Mouse (Mus musculus): ENCODE data around the gene Cnnm4. TPM values are rescaled to one million over a fixed set of nuclear protein-coding genes. Genes with fewer than 3 reads are reported as not detected.

Gene Cnnm4
- total RNA-seq, 2 experiments from 2014 or later, result 12.6 to 13.5 TPM

DNA sequence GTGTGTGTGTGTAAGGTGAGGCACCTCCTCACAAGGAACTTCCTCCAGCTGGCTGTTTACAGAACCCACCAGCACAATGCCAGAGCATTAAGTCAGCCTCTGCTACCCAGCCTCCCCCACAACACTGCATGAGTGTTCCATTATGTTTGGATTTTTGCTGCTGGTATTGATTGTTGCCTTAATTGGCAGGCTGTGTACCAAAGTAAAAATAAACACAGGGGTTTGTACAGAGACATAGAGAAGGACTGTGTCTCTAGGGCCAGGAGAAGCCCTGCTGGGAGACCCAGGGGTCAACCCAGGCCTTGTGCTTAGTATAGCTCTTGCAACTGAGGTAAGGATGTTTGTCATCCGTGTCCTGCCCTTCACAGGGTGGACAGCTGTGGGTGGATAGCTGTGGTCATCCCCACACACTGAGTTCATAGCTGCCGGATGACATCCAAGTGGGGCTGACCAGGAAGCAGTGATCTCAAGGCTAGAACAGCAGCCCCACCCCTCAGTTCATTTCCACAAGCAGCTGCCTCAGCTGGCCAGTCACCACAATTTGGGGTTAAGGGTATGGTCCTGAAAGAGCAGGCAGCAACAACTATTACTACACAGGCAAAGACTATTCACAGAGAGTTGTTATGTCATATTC is 1.5 kb upstream of the Cnnm4 start:
- DNase-seq (ENCODE audit: low spot score in 2 of 2), result no peak
- intact Hi-C loops (cut with DNase I), result loop anchor here (2.0 kb wide), 2 partner anchors 25 to 103 kb away; partner anchors contain the start of gene Lman2l

DNA sequence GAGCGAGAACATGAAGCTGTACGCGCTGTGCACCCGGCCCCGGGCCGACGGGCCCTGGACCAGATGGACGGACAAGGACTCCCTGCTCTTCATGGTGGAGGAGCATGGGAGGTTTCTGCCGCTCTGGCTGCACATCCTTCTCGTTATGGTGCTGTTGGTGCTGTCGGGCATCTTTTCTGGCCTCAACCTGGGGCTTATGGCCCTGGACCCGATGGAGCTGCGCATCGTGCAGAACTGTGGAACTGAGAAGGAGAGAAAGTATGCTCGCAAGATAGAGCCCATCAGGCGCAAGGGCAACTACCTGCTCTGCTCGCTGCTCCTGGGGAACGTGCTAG is 653 bp downstream of the Cnnm4 start:
- intact Hi-C loops (cut with DNase I), result no loop called here
- DNase-seq (ENCODE audit: low spot score in 2 of 2), result no peak

DNA sequence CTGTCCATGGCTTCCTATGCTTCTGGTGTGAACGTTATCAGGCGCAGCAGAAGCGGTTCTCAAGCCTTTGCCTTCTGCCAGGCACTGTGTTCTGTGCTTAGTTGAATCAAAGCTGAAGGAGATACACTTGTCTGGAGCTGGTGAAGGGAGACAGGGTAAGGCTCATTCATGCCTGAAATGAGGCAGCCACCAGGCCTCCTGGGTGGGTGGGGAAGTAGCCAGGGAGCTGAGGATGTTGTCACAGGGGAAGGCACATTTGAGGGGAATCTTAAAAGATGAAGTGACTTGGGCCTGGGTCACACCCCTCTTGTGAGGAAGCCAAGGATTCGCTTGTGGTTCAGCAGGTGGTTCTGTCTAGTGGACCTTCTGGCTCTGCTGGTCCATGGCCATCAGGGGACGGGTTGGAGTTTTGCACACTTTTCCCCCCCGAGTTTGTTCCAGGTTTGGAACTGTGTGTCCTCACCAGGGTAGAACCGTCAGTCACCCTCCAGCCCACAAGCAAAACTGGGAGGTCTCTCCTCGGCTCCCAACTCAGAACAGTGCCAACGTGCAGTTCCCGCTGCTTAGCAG is 1.9 kb downstream of the Cnnm4 start:
- DNase-seq (ENCODE audit: low spot score in 2 of 2), result no peak
- intact Hi-C loops (cut with DNase I), result no loop called here

DNA sequence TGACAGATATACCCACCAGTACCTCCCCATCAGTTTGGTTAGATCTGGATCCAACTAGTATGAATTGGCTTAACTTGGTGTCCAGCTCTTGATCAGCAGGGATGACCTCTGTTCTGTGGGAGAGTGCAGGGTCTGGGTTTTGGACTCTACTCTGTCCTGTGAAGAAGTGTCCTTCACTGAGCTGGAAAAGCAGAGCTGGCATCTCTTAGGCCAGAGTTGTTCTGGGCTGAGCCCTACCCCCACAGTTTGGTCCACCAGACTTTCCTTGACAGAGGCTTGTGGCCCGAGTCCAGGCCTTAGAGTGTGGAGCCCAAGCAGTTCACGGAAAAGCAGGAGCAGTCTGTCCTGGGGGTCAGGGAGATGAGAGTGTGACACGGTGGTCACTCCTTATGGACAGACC is 3.2 kb downstream of the Cnnm4 start:
- DNase-seq (ENCODE audit: low spot score in 2 of 2), result no peak
- intact Hi-C loops (cut with DNase I), result no loop called here

DNA sequence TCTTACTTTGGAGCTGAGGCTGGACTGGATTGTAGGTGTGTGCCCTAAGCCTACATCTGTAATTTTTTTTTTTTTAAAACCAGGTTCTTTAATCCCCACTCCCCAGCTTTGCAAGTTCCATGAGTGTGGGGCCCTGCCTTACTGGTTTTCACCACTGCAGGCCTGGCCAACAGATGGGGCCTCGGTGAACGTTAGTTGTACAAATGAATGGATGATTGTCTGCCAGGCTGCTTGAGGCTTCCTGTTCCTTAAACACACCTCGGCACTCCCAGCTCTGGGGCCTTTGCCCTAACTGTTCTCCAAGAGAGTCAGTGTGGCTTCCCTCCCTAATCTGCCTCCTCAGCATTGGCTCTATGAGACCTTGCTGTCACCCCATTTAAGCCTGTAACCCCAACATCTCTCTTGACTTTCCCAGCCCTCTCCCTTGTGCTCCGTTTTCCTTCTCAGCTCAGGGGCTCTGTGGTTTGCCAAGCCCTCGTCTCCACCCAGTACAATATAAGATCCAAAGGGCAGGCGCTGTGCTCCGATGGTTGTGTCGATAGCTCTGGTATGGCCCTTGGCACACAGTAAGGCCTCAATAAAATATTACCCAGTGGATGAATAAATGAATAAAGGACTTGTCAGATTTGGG is 4.2 kb downstream of the Cnnm4 start:
- no peak for DNase-seq (ENCODE audit: low spot score in 2 of 2)
- intact Hi-C loops (cut with DNase I), result no loop called here

DNA sequence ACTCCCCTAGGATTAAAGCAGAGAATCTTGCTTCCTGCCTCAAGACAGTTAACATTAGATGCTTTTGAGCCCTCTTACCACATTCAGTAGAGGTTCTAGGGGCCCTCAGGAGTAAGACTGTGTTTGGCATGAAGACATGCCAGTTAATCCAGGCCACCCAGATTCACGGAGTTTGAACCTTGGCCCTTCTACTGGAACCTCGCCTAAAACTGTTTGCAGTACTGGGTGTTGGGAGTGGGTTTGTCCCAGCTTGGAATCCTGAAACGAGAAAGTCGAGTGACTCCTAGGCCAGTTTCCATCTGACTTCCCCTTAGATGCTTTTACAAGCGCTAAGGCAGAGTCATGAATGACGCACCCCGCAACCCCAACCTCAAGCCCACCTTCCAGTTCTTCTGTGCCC is 5.0 kb downstream of the Cnnm4 start:
- intact Hi-C loops (cut with DNase I), result no loop called here

DNA sequence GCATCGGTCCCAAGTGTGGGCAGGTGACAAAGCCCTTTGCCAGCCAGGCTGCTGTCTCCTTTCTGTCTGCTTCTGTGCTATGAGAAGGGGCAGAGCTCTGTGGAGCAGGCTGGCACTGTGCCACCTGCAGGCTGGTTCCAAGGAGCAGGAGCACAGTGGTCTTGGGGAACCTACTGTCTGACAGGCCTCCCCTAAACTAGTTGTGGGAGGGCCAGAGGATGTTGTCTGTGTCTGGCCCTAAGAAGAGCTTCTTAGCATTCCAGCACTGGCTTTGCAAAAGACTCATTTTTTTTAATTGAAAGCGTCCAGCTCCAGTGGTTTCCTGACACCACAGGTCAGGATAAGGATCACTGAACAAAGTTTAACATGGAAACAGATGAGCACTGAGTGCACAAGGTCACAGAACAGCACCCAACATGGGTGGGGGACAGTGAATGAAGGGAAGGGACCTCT is 6.9 kb downstream of the Cnnm4 start:
- intact Hi-C loops (cut with DNase I), result no loop called here

More for the DNA sequence above, 5.0 kb downstream of the Cnnm4 start:
- no peak for DNase-seq (ENCODE audit: low spot score in 2 of 2)

DNA sequence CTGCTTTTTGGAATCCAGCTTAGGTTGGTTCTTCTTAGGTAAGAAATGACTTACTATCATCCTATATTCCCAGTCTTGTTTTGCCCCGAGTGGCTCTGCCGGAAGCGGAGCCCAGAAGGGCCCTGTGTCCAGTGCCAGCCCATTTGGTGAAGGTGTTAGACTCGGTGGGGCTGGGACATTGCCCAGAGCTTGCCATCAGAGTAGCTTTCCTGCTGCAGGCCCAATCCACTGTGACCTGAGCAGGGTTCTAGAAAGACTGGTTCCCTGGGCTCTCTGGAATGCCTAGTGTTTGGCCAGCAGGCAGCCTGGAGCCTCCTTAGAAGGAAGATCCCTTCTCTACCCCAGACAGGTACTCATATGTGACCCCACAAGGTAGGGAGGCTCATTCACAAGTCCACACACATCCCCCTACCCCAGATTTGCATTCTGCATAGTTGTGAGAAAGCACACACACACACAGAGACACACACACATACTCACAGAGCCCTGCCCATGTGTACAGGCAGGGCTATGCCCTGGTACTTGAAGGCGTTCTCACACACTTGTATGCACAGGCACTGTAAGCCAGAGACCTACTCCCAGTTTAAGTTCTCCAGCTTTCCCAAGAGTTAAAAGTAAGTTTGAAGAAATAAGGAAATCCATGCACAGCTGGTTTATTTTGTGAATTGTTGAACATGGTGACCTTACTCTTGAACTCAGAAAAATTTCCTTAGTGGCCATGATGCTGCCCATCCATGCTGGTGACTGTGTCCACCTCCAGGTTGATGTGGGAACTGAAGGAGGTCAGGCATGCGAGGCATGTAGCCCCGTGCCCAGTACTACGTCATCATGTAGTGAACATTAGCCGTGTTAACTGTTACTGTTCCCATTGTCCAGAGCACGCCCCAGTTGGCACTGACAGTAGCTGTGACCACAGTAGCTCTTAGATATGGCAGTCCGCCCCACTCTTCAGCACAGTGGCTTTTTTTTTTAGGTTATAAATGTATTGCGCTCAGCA is 8.8 kb downstream of the Cnnm4 start:
- DNase-seq (ENCODE audit: low spot score in 2 of 2), result no peak
- intact Hi-C loops (cut with DNase I), result no loop called here

More for the DNA sequence above, 6.9 kb downstream of the Cnnm4 start:
- no peak for DNase-seq (ENCODE audit: low spot score in 2 of 2)

DNA sequence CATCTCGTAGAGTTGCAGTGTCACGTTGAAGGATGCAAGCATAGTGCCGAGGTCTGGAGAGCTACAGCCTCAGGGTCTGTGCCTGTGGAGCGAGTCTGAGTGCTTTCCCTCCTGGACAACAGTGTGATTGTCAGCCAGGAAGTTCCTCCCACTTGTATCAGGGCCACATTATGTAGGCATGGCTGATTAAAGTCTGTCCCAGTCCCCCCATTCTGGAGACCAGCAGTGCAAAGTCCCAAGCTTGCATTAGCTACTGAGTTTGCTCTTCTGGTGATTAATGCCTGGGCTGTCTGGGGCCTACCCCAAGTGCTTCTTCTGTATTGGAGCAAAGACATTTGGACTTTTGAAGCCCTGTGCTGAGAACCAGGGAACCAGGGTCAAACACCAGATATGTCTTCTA is 12.4 kb downstream of the Cnnm4 start:
- DNase-seq (ENCODE audit: low spot score in 2 of 2), result no peak
- intact Hi-C loops (cut with DNase I), result no loop called here

DNA sequence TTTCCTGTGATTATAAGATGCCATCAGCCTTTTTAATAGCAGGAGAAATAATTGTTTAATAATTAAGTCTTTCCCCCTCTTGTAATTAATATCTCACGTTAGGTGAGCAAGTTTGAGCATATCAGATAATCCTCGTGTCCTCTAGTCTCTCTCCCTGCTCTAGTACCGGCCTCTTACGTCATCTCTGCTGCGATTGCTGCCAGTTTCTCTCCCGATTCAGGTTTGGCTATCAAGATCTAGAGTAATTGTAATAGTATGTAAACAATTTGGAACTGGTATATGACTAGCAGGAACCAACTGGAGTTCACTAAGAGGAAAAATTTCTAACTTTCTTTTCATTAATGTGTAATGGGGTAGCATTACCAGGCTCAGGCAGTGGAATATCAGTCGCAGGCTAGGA is 13.7 kb downstream of the Cnnm4 start:
- intact Hi-C loops (cut with DNase I), result no loop called here
- no peak for DNase-seq (ENCODE audit: low spot score in 2 of 2)

DNA sequence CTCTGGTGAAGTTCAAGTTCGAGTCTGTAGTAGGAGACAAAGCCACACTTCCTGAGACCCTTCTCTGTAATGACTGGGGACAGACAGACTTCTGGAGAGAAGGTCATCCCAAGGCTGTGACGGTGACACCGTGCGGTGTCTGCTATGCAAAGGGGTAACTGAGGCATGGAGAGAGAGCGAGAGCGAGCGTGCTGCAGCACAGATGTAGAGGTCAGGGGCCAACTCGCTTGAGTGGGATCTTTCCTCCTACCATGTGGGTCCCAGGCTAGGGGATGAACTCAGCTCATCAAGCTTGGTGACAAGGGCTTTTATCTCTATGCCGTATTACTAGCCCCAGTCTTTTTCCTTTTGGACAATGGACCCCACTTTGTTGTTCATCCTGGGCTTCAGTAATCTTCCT is 15.7 kb downstream of the Cnnm4 start:
- no peak for DNase-seq (ENCODE audit: low spot score in 2 of 2)
- intact Hi-C loops (cut with DNase I), result no loop called here

DNA sequence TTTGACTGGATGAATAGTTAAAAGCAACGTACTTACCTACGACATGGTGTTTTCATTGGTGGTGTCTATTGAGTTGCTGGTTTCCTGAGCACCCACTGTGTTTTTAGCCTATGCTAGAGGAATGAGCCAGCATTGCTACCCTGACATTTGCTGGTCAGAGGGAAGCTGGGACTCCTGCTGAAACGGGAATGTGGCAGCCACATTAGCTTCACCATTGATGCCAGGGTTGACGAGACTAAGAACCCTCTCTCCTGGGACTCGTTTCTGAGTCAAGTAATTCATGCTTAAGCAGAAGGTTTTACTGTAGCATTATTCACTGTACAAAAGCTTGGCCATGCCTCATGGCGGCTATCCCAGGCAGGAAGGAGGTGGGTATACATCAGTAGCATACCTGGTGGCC is 18.2 kb downstream of the Cnnm4 start:
- DNase-seq (ENCODE audit: low spot score in 2 of 2), result no peak
- intact Hi-C loops (cut with DNase I), result no loop called here

DNA sequence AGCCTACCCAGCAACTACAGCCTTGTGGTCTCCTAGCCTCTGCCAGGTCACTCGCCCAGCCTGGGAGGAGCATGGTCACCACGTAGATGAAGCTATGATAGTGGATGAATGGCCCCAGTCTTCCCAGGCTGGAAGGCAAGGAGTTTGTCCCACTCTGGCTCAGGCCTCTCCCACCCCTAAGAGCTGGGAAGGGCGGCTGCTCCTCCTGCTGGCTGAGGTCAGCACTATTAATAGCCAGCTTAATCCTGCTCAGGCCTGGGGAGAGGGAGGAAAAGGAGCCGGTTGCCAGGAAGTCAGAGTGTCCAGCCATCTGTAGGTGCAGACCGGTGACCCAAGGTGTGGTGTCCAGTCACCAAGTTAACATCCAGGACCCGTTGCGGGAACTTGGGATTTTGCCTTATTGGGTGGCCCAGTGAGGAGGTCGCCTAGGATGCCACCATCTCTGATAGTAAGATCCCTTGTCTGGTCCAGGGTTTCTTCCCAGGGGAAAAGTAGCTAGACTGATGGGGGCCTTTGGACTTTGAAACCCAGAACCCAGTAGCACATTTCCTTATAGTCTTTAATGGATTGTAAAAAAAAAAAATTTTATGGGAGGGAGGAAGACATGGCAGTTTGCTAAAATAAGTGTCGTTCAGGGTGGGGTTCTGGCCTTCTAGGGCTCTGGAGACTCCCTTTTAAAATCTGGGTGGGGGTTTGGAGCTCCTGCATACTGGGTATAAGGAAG is 21.2 kb downstream of the Cnnm4 start:
- DNase-seq (ENCODE audit: low spot score in 2 of 2), result no peak
- intact Hi-C loops (cut with DNase I), result no loop called here

DNA sequence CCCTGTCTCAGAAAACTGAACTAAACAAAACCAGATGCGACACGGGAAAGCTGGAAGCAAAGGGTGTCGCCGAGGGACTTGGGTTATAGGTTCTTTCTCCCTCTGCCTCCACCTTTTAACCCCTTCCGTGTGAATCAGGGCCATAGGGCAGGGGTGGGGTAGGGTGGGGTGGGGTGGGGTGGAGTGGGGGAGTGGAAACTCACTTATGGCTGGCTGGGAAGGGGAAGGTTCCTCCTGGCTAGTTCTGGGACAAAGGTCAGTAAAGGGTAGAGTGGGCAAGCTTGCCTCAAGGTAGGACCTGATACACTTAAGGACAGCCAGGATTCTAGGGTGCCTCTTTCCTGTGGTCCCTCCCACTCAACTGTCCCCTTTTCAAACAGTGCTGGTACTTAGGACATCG is 21.9 kb downstream of the Cnnm4 start:
- intact Hi-C loops (cut with DNase I), result no loop called here
- no peak for DNase-seq (ENCODE audit: low spot score in 2 of 2)

DNA sequence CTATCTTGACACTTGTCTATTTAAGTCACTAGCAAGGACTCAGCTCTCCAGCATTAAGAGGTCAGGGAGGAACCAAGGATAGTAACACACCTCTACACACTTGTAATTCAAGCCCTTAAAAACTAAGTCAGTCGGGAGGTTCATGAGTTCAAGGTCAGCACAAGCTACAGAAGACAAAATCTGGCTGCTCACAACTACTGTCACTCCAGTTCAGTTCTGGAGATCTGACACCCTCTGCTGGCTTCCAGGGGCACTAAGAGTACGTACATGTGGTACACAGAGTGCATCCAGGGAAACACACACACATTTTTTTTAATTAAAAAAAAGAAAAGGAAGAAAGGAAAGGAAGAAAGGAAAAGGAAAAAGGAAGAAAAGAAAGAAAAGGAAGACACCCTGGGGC is 25.3 kb downstream of the Cnnm4 start:
- peak; percentile 44 to 45 for DNase-seq (ENCODE audit: low spot score in 2 of 2)
- intact Hi-C loops (cut with DNase I), result no loop called here

DNA sequence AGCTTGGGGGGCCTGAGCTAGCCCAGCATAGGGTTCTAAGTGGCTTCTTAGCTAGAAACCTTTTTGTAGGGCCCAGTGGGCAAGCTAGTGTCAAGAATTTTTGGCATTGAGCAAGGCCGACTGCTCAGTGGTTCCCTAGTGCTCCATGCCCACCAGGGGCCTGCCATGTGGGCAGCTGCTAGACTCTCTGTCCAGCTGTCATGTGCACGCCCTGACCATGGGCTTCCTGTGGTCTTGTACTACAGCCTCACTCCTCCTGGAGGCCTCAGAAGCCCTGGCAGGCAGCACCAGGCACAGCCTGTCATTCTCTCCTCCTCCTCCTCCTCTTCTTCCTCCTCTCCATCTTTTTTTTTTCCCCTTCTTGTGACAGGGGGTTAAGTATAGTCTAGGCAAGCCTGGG is 25.9 kb downstream of the Cnnm4 start:
- DNase-seq (ENCODE audit: low spot score in 2 of 2), result no peak
- intact Hi-C loops (cut with DNase I), result no loop called here

DNA sequence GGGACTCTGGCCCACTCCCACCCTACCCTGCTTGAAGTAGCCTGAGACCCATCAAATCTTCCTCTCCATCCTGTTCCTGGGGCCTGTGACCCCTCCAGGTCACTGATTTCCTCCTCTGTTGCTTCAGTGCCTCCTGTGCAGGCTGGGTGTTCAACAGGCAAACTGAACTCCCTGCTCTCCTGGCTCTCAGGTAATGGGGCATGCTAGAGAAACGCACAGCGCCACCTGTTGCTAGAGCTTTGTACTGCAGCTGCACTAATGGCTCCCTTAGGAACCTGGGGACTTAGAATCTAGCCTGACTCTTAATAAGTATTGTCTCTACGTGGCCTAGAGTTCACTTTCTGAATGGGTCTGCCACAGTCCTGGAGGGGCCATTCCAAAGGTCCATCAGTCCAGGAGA is 29.8 kb downstream of the Cnnm4 start:
- intact Hi-C loops (cut with DNase I), result loop anchor here (5.0 kb wide), 2 partner anchors 154 to 179 kb away; no protein-coding TSS in a partner anchor

DNA sequence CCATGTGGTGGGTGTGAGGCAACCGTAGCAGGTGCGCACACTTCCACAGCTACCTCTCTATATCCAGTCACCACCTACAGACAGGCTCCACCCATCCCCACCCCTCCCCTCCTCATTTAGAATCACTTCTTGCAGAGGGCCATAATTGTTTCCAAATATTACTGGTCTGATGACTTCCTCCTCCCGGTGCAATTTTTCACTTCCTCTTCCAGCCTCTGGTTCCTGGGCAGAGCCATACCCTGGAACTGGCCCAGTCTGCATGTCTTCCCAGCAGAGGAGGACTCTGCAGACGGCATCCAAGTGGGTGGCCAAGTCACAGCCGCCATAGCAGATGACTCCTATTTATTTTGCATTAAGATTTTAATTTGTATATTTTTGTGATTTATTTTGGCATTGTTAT is 36.8 kb downstream of the Cnnm4 start:
- intact Hi-C loops (cut with DNase I), result no loop called here
- DNase-seq (ENCODE audit: low spot score in 2 of 2), result no peak

More for the DNA sequence above, 29.8 kb downstream of the Cnnm4 start:
- peak; percentile 59 to 79 for DNase-seq (ENCODE audit: low spot score in 2 of 2)

DNA sequence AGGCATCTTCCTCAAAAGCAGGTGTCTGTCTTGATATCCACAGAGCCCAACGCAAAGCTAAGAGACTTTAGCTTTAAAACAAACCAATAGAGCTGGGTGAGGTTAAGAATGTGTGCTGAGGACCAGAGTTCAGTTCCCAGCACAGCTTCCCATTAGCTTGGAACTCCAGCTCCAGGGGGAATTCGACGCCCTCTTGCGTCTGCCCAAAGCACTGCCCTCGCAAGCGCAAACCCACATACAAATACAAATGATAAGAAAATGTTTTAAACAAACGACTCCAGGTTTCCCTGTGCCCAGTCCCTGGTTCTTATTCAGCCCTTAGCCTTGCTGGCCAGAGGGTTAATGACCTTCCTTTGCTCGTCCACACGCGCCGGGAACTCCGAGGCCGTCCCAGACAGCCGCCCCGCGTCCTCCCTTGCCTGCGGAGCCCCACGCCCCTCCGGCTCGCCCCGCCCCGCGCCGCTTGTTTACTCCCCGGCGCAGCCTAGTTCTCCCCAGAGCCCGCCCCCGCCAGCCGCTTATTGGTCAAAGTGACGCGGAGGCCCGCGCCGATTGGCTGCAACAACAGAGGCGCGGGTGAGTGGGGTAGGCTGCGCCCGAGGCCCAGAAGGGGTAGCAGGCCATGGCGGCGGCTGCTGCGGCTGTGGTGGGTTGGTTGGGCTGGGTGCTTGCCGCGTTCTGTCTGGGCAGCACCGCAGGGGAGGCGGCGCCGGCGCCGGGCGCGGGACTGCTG is 40.0 kb downstream of the Cnnm4 start, which contains the start of gene Cnnm3:
Cnnm3 (plus strand) TSS at position 579 of the 733 bp plus-strand sequence.
- intact Hi-C loops (cut with DNase I), result no loop called here
- peak; percentile 98 to 99 for DNase-seq (ENCODE audit: low spot score in 2 of 2)

All from left cerebral cortex, postnatal 14 days (tissue).